Mouse (Mus musculus): ENCODE data around the gene Smug1.

Gene Smug1

GRCm38 (mm10) chr15:103108066-103108676, 58.7 kb downstream of the Smug1 start:
- no peak for DNase-seq (ENCODE audit: extremely low read depth, low read depth, low spot score)

GRCm38 (mm10) chr15:103106201-103106600, 60.7 kb downstream of the Smug1 start:
- no peak for DNase-seq (ENCODE audit: extremely low read depth, low read depth, low spot score)
